18 mouse cellular contexts compared by ENCODE assay signal in genomic region chr9:122226419-122226818, GRCm38 (mm10).
A peak's percentile ranks its signal among the peaks of the same experiment; 100 is the strongest.
DNase-seq lines count a peak whose midpoint lies in the region; ATAC-seq lines count a peak whose summit lies in the region.
"Had no signal": no experiment of that assay in that cellular context is flagged by ENCODE, and none has a peak within 500 bp of the region (broad histone marks: within the 10 kb centered on the region; RNA-seq: fewer than 3 reads in every experiment).

No protein-coding gene starts in this region.

- no peak for ATAC-seq in CD4-positive, CD25-positive, alpha-beta regulatory T cell, adult 4 months
- ATAC-seq: forebrain, embryonic 15.5 days had no signal

- peak; percentile 38 for DNase-seq in CD4-positive, CD25-positive, alpha-beta regulatory T cell, adult 2 months (ENCODE audit: low read depth, low spot score)
- DNase-seq in thymus, postnatal 14 days, result peak; percentile 47
- no peak for DNase-seq in thymus, postnatal 10 days (ENCODE audit: low spot score in 2 of 2)
- DNase-seq in induced T-regulatory cell, adult 2 months (ENCODE audit: low read depth), result peak; percentile 53
- no peak for DNase-seq in cerebellum, postnatal 10 days
- DNase-seq: adrenal gland, adult 2 months; adrenal gland, postnatal 14 days; cerebellum, adult 11 months; cerebellum, adult 2 months; cerebellum, adult 9-11 months; cerebellum, postnatal 36 days; embryo, embryonic 11 days; gastrocnemius, postnatal 25 days; heart, adult 18-20 months; heart, postnatal 10 days; heart, postnatal 36 days had no signal

Comparison
In these comparisons a context has a peak if more than half of its experiments do, and no peak if none do; other contexts are left out.
1. DNase-seq: peak in CD4-positive, CD25-positive, alpha-beta regulatory T cell, adult 2 months (single experiment), thymus, postnatal 14 days (single experiment) and induced T-regulatory cell, adult 2 months (single experiment); none in thymus, postnatal 10 days (0 of 2) and cerebellum, postnatal 10 days (0 of 2).